Mouse (Mus musculus) thymus, postnatal 25 days (tissue): Measurements from ENCODE around the gene Psg19.
A peak's percentile ranks its signal among the peaks of the same experiment; 100 is the strongest.
"Not testable (repeated sequence)": the region's sequence is repeated elsewhere in the genome, so short reads cannot be mapped to it uniquely, and the experiment has no call there.

Source experiments
- DNase-seq: peaks from one replicate; pipeline ENCODE4 v3.0.0; 2022

The Psg19 gene

GRCm38 (mm10) chr7:18798420-18798819 lies at the start of gene Psg19:
Gene Psg19 (minus strand): TSS chr7:18798520.
- DNase-seq: no peak

DNA sequence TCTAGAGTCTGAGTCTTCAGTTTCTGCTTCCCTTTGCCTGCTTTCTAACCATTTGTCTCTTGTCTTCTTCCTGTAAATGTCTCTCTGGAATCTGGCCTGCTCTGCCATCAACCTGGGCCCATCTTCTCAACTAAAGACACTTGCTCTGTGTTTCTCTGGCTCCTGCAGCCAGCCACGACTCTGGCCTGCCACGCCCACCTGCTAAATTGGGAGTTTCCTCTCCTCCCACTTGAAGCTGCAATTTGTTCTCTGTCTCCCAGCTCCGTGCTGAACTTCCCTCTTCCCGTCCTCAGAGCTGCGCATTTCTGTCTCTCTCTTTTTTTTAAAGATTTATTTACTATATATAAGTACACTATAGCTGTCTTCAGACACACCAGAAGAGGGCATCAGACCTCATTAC lies 46.5 kb upstream of the Psg19 start:
- DNase-seq: no peak

- no peak for DNase-seq
Observed at GRCm38 (mm10) chr7:18841174-18841567, 42.9 kb upstream of the Psg19 start.

DNA sequence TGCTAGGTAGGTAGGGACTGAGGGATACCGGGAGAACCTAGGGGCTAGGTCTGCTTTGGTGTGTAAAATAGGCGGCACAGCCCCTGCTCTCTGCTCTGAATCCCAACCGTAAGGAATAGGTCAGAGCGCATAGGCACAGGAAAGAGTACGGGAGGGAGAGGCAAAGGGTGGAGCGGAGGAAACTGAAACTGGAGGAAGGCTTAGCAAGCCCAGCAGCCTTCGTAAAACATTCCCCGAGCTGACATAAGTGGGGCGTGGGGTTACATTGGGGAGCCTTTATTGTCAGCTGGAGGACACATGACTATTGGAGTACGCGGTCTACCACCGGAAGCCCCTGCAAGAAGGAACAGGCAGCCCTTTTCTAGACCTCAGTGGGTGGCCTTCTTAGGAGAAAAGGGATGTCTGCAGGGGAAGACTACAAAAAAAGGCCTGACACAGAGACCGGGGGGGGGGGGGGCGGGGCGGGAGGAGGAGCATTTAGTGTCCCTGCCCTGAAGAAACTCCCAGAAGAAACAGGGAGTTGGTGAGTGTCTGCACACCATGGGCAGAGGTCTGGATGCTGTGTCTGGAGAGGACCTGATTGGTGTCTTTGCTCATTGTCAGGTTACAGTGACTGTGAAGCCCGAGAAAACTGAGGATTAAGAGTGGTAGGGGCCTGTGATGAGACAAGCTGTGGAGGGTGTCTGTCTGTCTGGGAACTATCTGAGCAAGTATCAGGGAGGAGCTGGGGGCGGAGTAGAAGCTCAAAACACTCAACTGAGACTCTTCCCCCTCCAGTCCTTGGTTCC lies 42.3 kb upstream of the Psg19 start:
- DNase-seq: peak; percentile 21

DNA sequence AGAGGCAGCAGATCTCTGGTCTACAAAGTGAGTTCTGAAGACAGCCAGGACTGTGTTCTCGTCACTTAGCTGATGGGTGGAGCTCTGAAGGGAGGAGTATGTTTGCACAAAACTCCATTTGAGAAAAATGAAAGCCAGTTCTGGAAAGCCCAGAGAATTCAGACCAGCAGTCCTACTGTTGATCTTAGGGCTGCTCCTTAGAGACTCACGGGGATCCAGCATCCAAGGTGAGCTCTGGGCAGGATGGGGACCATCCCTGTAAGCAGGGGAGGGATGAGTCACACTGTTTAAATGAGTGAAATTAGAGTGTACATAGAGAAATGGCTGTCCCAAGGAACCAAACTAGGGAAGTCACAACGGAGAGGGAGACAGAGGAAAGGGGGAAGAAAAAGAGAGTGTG lies 41.5 kb upstream of the Psg19 start, which contains the start of gene Mill2:
Gene Mill2, plus strand, starts transcription at position 102 of the 400 bp plus-strand sequence.
- DNase-seq: no peak

DNA sequence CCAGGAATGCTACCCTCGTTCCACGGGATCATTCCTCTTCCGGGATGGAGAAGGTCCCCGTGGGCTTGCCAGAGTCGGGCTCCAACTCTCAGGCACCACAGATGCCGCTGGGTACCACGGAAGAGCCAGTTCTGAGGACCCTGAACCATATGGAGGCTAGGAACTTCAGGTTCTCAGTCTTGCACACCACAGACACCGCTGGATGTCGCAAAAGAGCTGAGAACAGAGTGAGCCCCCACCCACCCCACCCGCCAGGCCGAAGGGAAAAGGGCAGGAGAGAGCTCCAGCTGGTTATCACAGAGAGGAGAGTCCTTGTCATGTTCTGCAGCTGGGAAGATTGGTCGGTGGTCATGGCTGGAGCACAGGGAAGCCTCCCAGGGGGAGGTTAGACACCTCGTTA lies 34.0 kb upstream of the Psg19 start:
- no peak for DNase-seq

- DNase-seq: no peak
Observed at GRCm38 (mm10) chr7:18829545-18829944, 31.2 kb upstream of the Psg19 start.

DNA sequence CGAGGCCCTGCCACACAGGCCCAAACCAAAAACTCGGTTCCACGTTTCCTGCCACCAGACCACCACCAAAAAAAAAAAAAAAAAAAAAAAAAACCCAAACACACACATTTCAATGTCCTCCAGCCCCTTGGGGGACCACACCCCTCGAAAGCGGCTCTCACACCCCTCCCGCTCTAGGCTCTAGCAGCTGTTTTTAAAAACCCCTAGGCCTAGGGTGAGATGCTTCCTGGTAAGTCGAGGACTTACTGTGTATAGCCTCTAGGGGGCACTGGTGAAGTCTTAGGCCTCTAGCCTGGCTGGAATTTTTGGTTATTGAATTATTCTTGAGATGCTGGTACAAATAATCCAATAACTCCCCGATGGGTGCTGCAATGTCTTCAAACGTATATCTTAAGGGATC lies 30.3 kb upstream of the Psg19 start:
- no peak for DNase-seq

- DNase-seq: no peak
Observed at GRCm38 (mm10) chr7:18827792-18828546, 29.6 kb upstream of the Psg19 start.

DNA sequence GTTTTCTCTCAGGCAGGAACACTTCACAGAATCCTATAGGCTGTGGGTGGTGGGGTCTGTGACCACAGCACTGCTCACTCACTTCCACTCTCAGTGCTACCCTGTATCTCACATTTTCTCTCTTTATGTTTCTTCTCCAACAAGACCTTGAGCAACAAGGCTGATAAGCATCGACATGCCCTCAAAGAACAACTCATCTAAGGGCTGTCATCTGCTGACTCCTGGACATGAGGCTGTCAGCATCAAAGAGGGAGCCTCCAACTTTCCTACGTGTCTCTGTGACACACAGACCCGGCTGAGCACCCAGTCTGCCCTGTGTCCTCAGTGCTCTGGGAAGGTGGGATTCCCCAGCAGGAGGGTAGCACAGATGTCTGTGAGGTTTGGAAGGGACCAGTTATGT lies 23.2 kb upstream of the Psg19 start, which contains the start of gene Psg17:
Gene Psg17, minus strand, starts transcription at position 101 of the 400 bp plus-strand sequence.
- DNase-seq: no peak

GRCm38 (mm10) chr7:18818301-18818700 lies 20.0 kb upstream of the Psg19 start:
- no peak for DNase-seq

DNA sequence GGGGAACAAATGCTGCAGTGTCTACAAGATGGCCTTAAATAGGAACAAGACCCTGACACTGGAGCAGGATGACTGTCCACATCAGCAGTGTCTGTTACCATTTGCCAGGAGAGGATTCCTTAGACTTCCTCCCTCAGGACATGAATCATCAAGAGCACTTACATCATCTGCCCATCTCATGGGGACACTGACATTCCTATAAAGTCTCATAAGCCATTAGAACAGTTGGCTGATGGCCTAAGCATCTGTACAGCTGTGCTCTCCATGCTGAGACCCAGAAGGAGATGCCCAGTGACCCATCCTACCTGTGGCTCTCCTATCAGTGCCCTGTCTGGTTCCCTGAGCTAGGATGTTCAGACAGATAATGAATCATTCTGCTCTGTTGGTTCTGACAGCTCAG lies 5.2 kb upstream of the Psg19 start:
- no peak for DNase-seq

GRCm38 (mm10) chr7:18799129-18799528 lies 809 bp upstream of the Psg19 start:
- no peak for DNase-seq

DNA sequence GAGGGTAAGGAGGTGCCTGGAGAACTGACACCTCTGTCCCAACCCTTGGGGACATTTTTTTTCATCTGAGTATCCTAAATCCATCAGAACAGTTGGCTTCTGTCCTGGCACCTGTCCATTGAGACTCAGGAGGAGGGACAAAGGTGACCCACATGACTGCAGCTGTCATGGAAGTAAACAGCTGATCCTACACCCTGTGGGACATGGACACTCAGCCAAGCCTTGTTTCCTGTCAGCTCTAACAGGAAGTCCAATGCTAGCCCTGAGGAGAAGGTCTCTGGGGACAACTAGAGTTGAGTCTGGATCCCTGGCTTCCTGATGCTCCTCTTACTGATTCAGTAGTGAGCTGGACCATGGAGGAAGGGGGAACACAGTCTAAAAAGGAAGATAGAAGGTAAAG lies 7.6 kb downstream of the Psg19 start:
- DNase-seq: not testable (repeated sequence)

GRCm38 (mm10) chr7:18781301-18781700 lies 17.0 kb downstream of the Psg19 start:
- not testable (repeated sequence) for DNase-seq

- DNase-seq: no peak
Observed at GRCm38 (mm10) chr7:18779337-18779781, 19.0 kb downstream of the Psg19 start.

DNA sequence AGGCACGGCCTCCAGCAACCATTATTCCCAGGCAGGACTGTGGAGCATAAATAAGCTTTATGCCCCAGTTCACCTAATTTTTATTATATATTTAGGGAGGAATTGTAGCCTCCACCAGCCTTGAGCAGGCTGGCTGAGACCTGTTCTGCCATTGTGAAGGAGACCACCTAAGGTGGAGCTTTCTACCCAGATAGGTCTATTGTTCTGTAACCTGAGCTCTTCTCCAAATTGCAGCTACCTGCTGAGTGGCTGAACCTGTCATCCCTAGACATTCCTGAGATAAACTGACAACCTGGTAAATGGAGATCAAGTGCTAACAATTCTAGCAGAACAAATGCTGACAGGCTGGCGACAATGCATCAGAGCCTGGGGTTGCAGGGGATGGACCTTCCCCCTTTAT lies 35.4 kb downstream of the Psg19 start:
- DNase-seq: not testable (repeated sequence)

GRCm38 (mm10) chr7:18760152-18760551 lies 38.2 kb downstream of the Psg19 start:
- not testable (repeated sequence) for DNase-seq

- DNase-seq: peak; percentile 14
Observed at GRCm38 (mm10) chr7:18749896-18750477, 48.3 kb downstream of the Psg19 start.

DNA sequence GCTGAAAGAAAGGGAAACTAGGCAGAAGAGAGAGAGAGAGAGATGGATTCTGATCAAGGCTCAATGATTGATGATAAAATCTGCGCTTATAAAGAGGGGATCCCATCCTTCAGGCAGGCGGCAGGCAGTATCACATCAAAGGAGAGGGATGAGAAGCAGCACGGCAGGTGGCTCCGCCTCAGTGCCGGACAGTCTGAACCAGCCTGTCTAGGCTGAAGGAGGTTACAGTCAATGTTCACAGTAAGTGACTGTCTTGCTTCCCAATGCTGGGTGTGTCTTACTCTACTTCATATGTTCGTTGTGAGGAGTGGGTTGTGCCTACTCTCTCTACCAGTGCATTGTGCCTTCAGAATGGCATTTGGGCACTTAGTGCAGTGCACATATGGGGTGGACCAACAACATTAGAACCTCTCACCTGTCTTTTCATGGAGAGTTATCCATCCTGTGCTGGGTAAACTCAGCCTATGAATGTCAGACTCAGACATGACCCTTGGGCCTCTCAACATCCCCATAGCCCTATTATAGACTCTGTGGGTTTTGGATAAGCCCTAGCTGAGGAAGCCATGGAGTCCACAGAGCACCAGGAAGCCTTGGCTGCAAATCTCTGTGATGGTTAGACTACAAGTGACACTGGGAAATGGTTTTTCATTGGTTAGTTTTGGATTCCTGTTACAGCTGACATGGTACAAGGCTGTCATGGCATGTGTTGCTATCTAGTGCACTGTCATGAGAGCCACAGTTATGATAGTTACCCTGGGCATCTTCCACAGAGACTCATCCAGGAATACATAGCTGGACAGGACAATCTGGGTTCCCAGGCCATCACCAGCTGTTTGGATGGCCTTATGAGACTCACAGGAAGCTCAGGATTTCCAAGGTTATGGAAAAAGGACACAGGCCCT lies 49.1 kb downstream of the Psg19 start:
- DNase-seq: no peak

DNA sequence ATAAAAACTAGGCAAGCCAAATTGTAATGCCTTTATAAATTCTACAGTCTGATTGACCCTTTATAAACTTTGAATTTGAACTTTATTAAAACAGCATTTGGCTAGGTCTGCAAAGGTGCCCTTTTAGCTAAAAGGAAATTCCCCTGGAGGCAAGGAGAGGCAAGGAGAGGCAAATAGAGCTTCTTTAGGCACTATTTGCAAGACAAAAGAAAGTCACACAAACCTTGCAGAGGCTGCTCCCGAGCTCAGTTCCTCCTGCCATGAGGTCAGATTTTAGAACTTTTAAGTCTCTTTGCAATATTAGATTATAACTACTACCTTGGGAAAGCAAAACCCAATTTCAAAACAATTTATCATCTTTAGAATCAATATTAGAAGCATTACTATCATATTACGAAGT lies 50.9 kb downstream of the Psg19 start:
- not testable (repeated sequence) for DNase-seq

DNA sequence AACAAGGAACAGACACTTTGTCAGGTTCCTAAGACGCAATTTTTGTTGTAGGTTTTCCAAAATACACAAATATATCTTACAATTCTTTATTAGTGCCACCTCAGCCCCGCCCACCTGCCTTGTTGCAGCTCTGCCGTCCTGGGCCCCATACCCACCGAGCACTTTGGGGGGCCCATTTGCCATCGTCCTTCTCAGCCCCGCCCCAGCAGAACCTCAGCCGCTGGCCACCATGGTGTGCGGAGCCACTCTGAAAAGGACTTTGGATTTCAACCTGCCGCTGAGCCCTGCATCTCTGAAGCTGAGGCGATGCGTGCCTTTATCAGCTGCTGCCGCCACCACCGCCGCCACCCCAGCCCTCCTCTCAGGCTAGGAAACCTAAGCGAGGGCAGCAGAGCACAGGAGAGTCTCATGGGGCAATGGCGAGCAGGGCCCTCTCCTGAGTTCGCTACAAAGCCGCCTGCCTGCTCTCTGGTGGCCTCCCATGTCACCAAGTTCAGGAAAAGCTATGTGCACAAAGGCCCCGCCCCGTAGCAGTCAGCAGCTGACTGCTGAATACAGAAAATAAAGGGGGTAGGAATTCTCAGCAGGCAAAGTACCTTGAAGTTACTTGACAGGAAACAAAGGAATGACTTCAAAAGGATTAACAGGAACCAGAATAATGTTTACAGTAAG lies 52.0 kb downstream of the Psg19 start:
- no peak for DNase-seq
